Mouse (Mus musculus) ES-Bruce4 (cell line): ENCODE measurements around the gene Zfp383. TPM values are rescaled to one million over a fixed set of nuclear protein-coding genes. Genes with fewer than 3 reads are reported as not detected.
"Not testable (repeated sequence)": the region's sequence is repeated elsewhere in the genome, so short reads cannot be mapped to it uniquely, and the experiment has no call there.

Source experiments
- H3K27ac ChIP-seq: 2 replicates; pipeline ENCODE4 v1.5.1; 2012; ENCODE audit warnings: low read length, inconsistent platforms; ENCODE audit not compliant: insufficient read depth
- H3K27me3 ChIP-seq: 2 replicates; pipeline ENCODE4 v1.6.1; 2012; ENCODE audit warnings: mild to moderate bottlenecking, low read length, inconsistent platforms; ENCODE audit not compliant: control insufficient read depth, poor library complexity, insufficient read depth, severe bottlenecking
- H3K36me3 ChIP-seq: 2 replicates; pipeline ENCODE4 v1.6.1; 2012; ENCODE audit warnings: inconsistent platforms, mild to moderate bottlenecking, low read length, moderate library complexity; ENCODE audit not compliant: control insufficient read depth, poor library complexity, insufficient read depth, severe bottlenecking
- H3K4me1 ChIP-seq: one replicate; pipeline ENCODE4 v1.8.1; 2011; ENCODE audit warnings: low read length; ENCODE audit not compliant: control insufficient read depth, insufficient read depth
- H3K4me3 ChIP-seq: 2 replicates; pipeline ENCODE4 v1.5.1; 2011; ENCODE audit warnings: low read depth, mild to moderate bottlenecking, low read length
- H3K9ac ChIP-seq: 2 replicates; pipeline ENCODE4 v1.6.1; 2012; ENCODE audit warnings: low read depth, mild to moderate bottlenecking, inconsistent platforms; ENCODE audit not compliant: poor library complexity, severe bottlenecking
- H3K9me3 ChIP-seq: replicated peaks from 2 replicates; pipeline ENCODE4 v1.6.1; 2012; ENCODE audit warnings: mild to moderate bottlenecking, low read length, inconsistent platforms; ENCODE audit not compliant: control insufficient read depth, poor library complexity, insufficient read depth, severe bottlenecking
- CTCF ChIP-seq: IDR thresholded peaks from one replicate; pipeline ENCODE4 v1.8.1; 2011; ENCODE audit warnings: low read depth, low read length
- EP300 ChIP-seq: IDR thresholded peaks from 2 replicates; pipeline ENCODE4 v1.6.1; 2011; ENCODE audit warnings: low read depth, low read length; ENCODE audit not compliant: insufficient read depth
- POLR2A ChIP-seq: IDR thresholded peaks from one replicate; pipeline ENCODE4 v1.8.1; 2011; ENCODE audit warnings: low read length; ENCODE audit not compliant: insufficient read depth
- polyA plus RNA-seq: library from polyadenylated mRNA; stranded (reverse); fragments of >200 nt; gene quantifications from 2 replicates; pipeline ENCODE4 v1.2.4, GENCODE M21; 2011; ENCODE audit warnings: low read depth; ENCODE audit not compliant: missing spikeins, insufficient read depth, insufficient read length

The Zfp383 gene
- 10.4 and 10.8 TPM in 2 replicates for polyA plus RNA-seq

DNA sequence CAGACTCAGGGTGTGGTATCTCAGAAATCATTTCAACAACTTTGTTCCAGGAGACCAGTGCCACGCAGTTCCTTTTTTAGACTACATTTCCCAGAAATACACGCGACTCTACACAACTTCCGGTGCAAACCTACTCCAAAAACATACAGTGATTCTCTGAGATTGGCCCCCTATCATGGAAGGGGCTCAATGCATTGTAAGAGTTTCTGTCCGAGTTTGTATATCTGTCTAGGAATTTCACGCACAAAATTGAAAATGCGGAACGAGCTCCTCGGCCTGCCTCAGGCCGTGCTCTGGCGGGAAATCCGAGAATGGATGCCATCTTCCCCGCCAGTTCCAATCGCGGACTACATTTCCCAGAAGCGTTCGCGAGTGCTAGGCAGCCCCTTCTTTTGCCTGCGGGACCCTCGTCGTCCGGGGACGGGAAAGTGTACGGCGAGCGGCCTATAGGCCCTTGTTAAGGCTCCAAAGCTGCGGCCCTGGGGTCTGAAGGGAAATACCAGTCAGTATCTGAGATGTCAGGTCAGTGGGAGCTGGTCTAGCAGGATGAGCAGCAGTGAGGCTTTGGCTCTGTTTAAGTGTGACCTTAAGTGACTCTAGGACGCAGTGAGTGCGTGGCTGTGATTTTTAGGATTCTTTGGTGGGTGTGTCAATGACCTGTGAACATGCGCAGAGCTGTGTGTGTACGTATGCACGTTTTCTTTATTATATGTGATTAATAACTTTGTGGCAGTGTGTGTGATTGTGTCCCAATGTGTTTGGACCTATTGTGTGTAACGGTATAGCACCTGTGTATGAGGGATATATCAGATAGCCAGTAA lies at the start of gene Zfp383:
Zfp383 (plus strand) TSS at position 94 of the 821 bp plus-strand sequence.
- H3K4me1 ChIP-seq, result no peaks in the 10 kb centered on the region
- TF ChIP-seq POLR2A (peak; percentile 55), CTCF (no peak)
- peak within 1 kb of the TSS; percentile 87 for H3K9ac ChIP-seq
- H3K36me3 ChIP-seq, result peaks cover 6% of the 10 kb centered on the region
- H3K27me3 ChIP-seq, result no peaks in the 10 kb centered on the region
- H3K27ac ChIP-seq, result peak within 1 kb of the TSS; percentile 99
- peak within 1 kb of the TSS; percentile 100 for H3K4me3 ChIP-seq
- H3K9me3 ChIP-seq, result no peaks in the 10 kb centered on the region

DNA sequence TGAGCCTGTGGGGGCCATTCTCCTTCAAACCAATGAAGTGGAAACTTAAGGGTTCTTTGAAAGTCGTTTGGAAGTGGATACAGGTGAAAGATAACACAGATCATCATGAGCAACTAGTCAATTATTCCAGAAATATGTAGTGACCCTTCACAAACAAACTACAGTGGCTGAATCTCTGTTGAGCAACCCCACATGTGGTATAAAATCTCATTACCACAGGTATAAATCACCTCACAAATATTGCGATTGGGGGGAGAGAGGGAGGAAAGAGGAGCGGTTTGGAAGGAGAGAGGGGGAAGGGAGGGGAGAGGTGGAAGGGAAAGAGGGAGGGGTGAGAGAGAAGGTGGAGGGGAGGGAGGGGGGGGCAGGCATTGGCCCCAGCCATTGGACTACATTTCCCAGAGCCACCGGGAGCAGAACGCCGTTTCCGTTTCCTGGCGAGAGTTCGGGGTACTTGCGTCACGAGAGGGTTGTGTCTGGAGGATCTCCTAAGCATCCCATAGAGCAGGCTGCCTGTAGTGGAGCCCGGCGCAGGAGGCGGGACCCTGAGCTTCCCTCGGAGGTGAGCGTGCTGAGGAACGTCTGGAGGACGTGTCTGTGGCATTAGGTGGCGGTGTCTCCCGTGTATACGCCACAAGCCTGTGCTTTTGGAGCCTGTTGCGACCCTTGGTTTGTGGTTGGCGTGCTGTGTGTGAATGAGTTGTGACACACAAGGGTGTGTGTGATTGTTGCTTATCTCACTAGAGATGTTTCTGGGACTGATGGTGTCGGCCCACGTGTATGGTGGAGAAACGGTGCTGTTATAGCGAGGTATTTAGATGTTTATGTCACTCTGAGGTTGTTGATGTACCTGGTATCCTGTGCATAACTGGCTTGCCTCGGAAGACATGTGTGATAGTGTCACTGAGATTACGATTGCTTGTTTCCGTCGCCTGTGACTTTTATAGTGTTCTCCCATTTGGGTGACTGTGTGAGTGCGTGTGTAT lies 48.2 kb upstream of the Zfp383 start, which contains the start of gene Zfp420:
Zfp420 (plus strand) TSS at position 448 of the 986 bp plus-strand sequence.
- H3K27me3 ChIP-seq, result no peaks in the 10 kb centered on the region
- H3K27ac ChIP-seq, result no peak within 1 kb of the TSS
- H3K9ac ChIP-seq, result peak within 1 kb of the TSS; percentile 9
- no peaks in the 10 kb centered on the region for H3K36me3 ChIP-seq
- H3K4me3 ChIP-seq, result peak within 1 kb of the TSS; percentile 77
- TF ChIP-seq POLR2A, result peak; percentile 58
- TF ChIP-seq CTCF, result no peak
- H3K9me3 ChIP-seq, result no peaks in the 10 kb centered on the region
- no peaks in the 10 kb centered on the region for H3K4me1 ChIP-seq

DNA sequence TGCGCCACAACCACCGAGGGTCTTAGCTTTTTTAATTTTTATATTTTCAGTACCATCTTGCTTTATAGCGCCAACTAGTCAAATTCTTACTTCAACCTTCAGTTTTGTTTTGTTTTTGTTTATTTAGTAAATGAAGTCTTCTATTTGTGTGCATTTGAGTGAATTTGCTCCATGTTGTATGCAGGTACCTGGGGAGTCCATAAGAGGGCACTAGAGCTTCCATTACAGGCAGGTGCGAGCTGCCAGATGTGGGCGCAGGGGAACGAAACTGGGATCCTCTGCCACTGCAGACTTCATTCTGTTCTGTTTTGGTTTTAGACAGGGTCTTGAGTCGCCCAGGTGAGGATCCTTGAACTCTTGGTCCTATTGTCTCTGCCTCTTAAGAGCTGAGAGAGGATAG lies 46.4 kb upstream of the Zfp383 start:
- TF ChIP-seq POLR2A, result no peak
- no peak for TF ChIP-seq EP300
- TF ChIP-seq CTCF, result peak; percentile 75
- Histone ChIP-seq H3K4me1 (no peaks in the 10 kb centered on the region), H3K36me3 (no peaks in the 10 kb centered on the region), H3K27me3 (no peaks in the 10 kb centered on the region), H3K27ac (no peak overlapping the region), H3K9ac (no peak overlapping the region), H3K4me3 (no peak overlapping the region), H3K9me3 (no peaks in the 10 kb centered on the region)

DNA sequence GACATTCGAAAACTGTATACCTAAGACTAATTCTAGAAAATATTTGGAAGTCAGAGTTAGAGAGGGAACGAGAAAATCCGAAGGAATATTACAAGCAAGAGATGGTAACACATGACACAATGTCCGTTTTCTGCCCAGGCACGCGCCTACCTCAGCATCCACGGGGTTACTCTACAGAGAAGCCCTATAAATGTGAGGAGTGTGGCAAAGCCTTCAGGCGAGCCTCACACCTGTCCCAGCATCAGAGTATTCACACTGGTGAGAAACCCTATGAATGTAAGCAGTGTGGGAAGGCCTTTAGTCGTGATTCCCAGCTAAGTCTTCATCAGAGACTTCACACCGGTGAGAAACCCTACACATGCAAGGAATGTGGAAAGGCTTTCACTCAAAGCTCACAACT lies 33.8 kb upstream of the Zfp383 start:
- H3K9me3 ChIP-seq, result peaks cover 23% of the 10 kb centered on the region

DNA sequence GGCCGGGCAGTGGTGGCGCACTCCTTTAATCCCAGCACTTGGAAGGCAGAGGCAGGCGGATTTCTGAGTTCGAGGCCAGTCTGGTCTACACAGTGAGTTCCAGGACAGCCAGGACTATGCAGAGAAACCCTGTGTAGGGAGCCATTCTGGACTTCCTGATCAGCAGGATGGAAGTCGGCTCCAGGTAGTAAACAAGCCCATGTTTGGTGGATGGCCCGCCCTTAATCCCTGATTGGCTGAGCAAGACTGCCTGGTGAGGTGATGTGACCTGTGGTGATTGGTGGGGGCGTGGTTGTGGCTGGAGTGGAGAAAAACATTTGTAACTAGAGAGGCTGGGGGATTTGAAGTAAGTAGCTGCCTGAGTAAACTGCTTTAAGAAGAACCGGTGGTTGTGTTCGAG lies 30.5 kb upstream of the Zfp383 start:
- peak overlapping the region; percentile 76 for H3K27ac ChIP-seq
- not testable (repeated sequence) for H3K27me3 ChIP-seq, H3K9ac ChIP-seq, H3K4me3 ChIP-seq, H3K4me1 ChIP-seq
- H3K9me3 ChIP-seq, result peaks cover 22% of the 10 kb centered on the region
- peaks cover 16% of the 10 kb centered on the region for H3K36me3 ChIP-seq

More for the DNA sequence above, 33.8 kb upstream of the Zfp383 start:
- Histone ChIP-seq H3K36me3 (peaks cover 16% of the 10 kb centered on the region), H3K27ac (no peak overlapping the region), H3K27me3 (no peaks in the 10 kb centered on the region), H3K4me1 (no peaks in the 10 kb centered on the region), H3K9ac (no peak overlapping the region), H3K4me3 (no peak overlapping the region)
- TF ChIP-seq POLR2A (no peak), CTCF (no peak), EP300 (no peak)
